Mouse (Mus musculus) skeletal muscle tissue, postnatal 0 days (tissue): ENCODE measurements around the gene Daw1. TPM values are rescaled to one million over a fixed set of nuclear protein-coding genes. Genes with fewer than 3 reads are reported as not detected.

ENCODE experiments used
- polyA plus RNA-seq: library from polyadenylated mRNA; unstranded; fragments of >200 nt; fragmentation: Nextera tagmentation; extraction: Ambion mirVana; gene quantifications from 2 replicates; pipeline ENCODE4 v1.2.1, GENCODE M21; 2015

Gene Daw1
- polyA plus RNA-seq = not detected in 2 replicates

DNA sequence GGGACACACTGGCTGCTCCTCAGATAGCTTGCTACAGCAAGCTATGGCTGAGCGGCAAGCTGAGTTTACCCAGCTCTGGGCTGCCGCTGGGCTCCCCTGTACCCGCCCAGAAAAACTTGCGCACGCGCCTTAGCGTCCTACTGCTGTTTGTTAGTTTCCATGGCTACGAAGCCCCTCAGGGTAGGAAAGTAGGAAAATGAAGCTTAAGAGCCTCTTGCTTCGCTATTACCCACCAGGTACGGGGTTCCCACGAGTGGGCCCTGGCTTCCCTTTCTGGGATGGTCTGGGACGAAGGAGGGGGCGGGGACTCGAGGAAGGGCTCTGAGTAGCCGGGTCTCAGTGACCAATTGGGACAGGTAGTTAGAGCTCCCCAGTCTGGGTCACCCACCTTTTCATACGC lies at the start of gene Daw1:
Gene Daw1 (plus strand): TSS at position 150 of the 400 bp plus-strand sequence.

DNA sequence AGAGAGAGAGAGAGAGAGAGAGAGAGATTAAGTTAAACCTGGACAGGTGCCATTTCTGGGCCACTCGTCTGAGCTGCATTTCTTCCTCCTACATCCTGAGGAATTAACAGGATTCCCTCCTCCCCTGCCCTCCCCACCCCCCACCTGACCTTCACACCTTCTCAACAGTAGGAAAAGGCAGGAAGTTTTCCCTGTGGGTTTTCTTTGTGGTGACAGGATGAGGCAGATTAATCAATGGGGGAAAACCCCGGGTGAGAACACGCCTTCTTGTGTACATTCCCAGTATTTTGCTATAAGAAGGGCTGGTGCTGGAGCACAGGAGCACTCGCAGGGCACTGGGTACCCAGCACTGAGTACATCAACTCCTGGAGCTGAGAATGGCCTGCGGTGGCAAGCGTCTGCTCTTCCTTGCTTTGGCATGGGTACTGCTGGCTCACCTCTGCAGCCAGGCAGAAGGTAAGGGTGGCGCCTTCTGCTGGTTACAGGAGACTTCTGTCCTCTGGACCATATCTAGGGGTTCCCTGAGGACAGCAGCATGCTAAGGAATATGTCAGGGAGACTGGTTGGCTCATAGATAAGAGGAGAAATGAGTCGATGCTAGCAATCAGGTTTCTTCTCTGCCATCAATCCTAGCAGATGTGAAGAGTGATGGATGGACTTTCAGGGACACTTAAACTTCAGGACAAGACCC lies 43.0 kb upstream of the Daw1 start, which contains the start of gene Ccl20:
Gene Ccl20 (plus strand): TSS at position 320 of the 691 bp plus-strand sequence.

Other genes starting within 250 kb of the Daw1 start
- gene A030005L19Rik, start 246.4 kb upstream of the Daw1 start, polyA plus RNA-seq = not detected in 2 replicates
- gene A030014E15Rik, start 234.8 kb upstream of the Daw1 start, polyA plus RNA-seq = not detected in 2 replicates
- gene Gm6217, start 228.4 kb upstream of the Daw1 start, polyA plus RNA-seq = not detected in 2 replicates
- not detected in 2 replicates for gene A030003K21Rik, start 216.4 kb upstream of the Daw1 start, polyA plus RNA-seq
- not detected in 2 replicates for gene Gm7544, start 203.7 kb upstream of the Daw1 start, polyA plus RNA-seq
- not detected in 2 replicates for gene Gm47955, start 199.5 kb upstream of the Daw1 start, polyA plus RNA-seq
- gene Gm47959, start 159.2 kb upstream of the Daw1 start, polyA plus RNA-seq = not detected in 2 replicates
- gene Slc19a3, start 121.3 kb upstream of the Daw1 start, polyA plus RNA-seq = 0.16 and 0.41 TPM in 2 replicates
- gene Krtap28-10, start 117.3 kb upstream of the Daw1 start, polyA plus RNA-seq = not detected in 2 replicates
- gene Gm47969, start 114.8 kb upstream of the Daw1 start, polyA plus RNA-seq = not detected in 2 replicates
- not detected in 2 replicates for gene A030005K14Rik, start 100.4 kb upstream of the Daw1 start, polyA plus RNA-seq
- gene Krtap28-13, start 98.8 kb upstream of the Daw1 start, polyA plus RNA-seq = 0.13 TPM in 1 of 2 replicates, not detected in the other
- gene Ccl20, start 43.0 kb upstream of the Daw1 start, polyA plus RNA-seq = not detected in 2 replicates
- gene Sphkap, start 248.4 kb downstream of the Daw1 start, polyA plus RNA-seq = 0.22 and 0.28 TPM in 2 replicates